Comparison of ENCODE assay signal across 8 mouse cellular contexts in the genomic region with DNA sequence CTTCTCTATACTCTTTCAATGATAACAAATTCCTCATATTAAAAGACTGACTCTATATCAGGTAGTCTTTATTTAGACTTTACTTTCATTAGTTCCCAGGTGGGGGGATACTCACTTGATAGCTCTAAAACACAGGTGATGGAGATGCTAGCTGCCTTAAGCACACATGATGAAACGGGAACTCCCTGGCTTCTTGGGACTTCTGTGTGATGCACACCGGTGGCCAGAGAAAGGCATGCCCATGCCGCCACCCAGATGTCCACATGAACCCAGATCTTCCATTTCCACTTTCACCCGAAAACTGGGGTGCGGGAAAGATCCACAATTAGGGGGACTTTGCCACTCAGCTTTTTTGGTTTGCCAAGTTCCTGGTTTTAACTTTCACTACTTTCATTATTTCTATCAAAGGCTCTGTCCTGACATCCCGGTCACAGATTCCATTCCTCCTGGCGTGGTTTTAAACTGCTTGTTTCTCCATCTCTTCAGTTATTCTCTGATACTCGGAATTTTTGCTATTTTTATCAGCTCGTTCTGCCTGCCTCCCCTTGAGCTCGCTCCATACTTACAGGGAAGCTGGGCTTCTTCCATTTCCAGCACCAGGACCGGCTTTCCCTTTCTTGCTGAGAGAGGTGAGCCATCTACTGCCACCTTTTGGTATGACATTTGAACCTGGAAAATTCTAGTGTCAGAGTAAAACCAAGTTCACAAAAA. TPM values are rescaled to one million over a fixed set of nuclear protein-coding genes. Genes with fewer than 3 reads are reported as not detected.
DNase-seq lines count a peak whose midpoint lies in the region; ATAC-seq lines count a peak whose summit lies in the region.

No protein-coding gene starts in this region.

- H3K36me3 ChIP-seq in intestine, embryonic 15.5 days = no peaks in the 10 kb centered on the region

- intact Hi-C loops in left cerebral cortex, postnatal 14 days (cut with DNase I) = loop anchor here (5.0 to 10.0 kb wide), 2 partner anchors 94 to 196 kb away; no protein-coding TSS in a partner anchor

- no peaks in the 10 kb centered on the region for H3K4me1 ChIP-seq in intestine, embryonic 15.5 days (replicated peaks)

- peak overlapping the region; percentile 53 for H3K4me2 ChIP-seq in intestine, embryonic 15.5 days (replicated peaks)

- H3K27ac ChIP-seq in intestine, embryonic 15.5 days = no peak overlapping the region

- peak overlapping the region; percentile 29 for H3K4me3 ChIP-seq in intestine, embryonic 15.5 days (replicated peaks)

- no peaks in the 10 kb centered on the region for H3K27me3 ChIP-seq in intestine, embryonic 15.5 days (replicated peaks)

- H3K9ac ChIP-seq in intestine, embryonic 15.5 days = no peak overlapping the region

- no peaks in the 10 kb centered on the region for H3K9me3 ChIP-seq in intestine, embryonic 15.5 days

- peak; percentile 50 for DNase-seq in urinary bladder, postnatal 14 days (ENCODE audit: low spot score)
- no peak for DNase-seq in urinary bladder, postnatal 10 days (ENCODE audit: low spot score)
- peak; percentile 76 to 77 for DNase-seq in cerebellum, postnatal 14 days
- DNase-seq in frontal cortex, postnatal 10 days (ENCODE audit: low spot score in 2 of 2) = peak; percentile 12 to 31
- peak; percentile 64 to 72 for DNase-seq in left cerebral cortex, postnatal 14 days (ENCODE audit: low spot score in 2 of 2)
- peak; percentile 39 for DNase-seq in skeletal muscle tissue, adult 2 months (ENCODE audit: low read depth, low spot score)

- peak; percentile 69; the same call in 1 of the 2 replicates for ATAC-seq in intestine, embryonic 15.5 days
- ATAC-seq in megakaryocyte-erythroid progenitor cell, adult 5-6 weeks (replicated peaks; ENCODE audit: low FRiP score, low TSS enrichment, poor library complexity, severe bottlenecking) = peak; percentile 47; the same call in 1 of the 2 replicates

- 27% methylated on average over 11 of the region's 11 CpGs for WGBS in intestine, embryonic 15.5 days

RNA-seq across cellular contexts. Expression of a gene that starts 27.9 kb away (rescaled TPM):
- 6.3 and 6.4 TPM in 2 replicates for polyA plus RNA-seq in intestine, embryonic 15.5 days (2015; fragmentation: Nextera tagmentation; extraction: Ambion mirVana)
- total RNA-seq in left cerebral cortex, postnatal 14 days (2021) = under 1 TPM; 0.34 to 0.40 TPM
- total RNA-seq in megakaryocyte-erythroid progenitor cell, adult 5-6 weeks (2014; fragmentation: Nextera tagmentation) = 558 and 586 TPM in 2 replicates
- total RNA-seq in megakaryocyte-erythroid progenitor cell, adult 5-6 weeks (2017) = 527 and 574 TPM in 2 replicates

Comparison
In these comparisons a context has a peak if more than half of its experiments do, and no peak if none do; other contexts are left out.
1. RNA of a gene that starts 27.9 kb away (total RNA-seq): 527 to 586 TPM in megakaryocyte-erythroid progenitor cell, adult 5-6 weeks; 0.34 to 0.40 TPM in left cerebral cortex, postnatal 14 days; every median in the first group is over 100 times any median in the second.